Mouse (Mus musculus): ENCODE data around the gene Olfml2a. TPM values are rescaled to one million over a fixed set of nuclear protein-coding genes. Genes with fewer than 3 reads are reported as not detected.
A peak's percentile ranks its signal among the peaks of the same experiment; 100 is the strongest.

Olfml2a gene
- polyA plus RNA-seq, 1 experiment from 2014 or later = 0.12 TPM

DNA sequence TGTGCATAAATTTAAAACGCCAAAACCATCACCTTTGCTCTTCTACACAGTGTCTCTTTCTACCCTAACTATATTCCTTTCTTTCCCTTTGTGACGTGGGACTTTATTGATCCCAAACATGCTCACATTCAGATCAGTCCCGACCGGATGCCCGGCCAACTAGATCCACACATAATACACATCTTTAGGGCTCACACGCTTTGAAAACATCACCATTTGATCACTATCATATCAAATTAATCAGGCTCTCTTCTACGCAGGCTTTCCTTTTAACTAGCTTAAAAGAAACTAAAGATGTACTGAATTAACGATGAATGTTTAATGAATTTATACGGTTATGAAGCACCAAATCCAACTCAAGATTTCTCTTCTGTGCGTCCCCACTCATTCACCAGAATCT lies 7.2 kb upstream of the Olfml2a start:
- Histone ChIP-seq H3K4me3 (replicated peaks) (peak overlapping the region; percentile 84), H3K27me3 (peaks cover 38% of the 10 kb centered on the region), H3K4me2 (peak overlapping the region; percentile 98), H3K9ac (no peak overlapping the region), H3K9me3 (replicated peaks) (no peaks in the 10 kb centered on the region), H3K4me1 (replicated peaks) (peaks cover 22% of the 10 kb centered on the region), H3K27ac (no peak overlapping the region), H3K36me3 (no peaks in the 10 kb centered on the region)
- WGBS (ENCODE audit: insufficient replicate concordance) = 17% methylated on average over 10 of the region's 10 CpGs
- DNase-seq (no peak), ATAC-seq (ENCODE audit: low read depth) (no peak)

DNA sequence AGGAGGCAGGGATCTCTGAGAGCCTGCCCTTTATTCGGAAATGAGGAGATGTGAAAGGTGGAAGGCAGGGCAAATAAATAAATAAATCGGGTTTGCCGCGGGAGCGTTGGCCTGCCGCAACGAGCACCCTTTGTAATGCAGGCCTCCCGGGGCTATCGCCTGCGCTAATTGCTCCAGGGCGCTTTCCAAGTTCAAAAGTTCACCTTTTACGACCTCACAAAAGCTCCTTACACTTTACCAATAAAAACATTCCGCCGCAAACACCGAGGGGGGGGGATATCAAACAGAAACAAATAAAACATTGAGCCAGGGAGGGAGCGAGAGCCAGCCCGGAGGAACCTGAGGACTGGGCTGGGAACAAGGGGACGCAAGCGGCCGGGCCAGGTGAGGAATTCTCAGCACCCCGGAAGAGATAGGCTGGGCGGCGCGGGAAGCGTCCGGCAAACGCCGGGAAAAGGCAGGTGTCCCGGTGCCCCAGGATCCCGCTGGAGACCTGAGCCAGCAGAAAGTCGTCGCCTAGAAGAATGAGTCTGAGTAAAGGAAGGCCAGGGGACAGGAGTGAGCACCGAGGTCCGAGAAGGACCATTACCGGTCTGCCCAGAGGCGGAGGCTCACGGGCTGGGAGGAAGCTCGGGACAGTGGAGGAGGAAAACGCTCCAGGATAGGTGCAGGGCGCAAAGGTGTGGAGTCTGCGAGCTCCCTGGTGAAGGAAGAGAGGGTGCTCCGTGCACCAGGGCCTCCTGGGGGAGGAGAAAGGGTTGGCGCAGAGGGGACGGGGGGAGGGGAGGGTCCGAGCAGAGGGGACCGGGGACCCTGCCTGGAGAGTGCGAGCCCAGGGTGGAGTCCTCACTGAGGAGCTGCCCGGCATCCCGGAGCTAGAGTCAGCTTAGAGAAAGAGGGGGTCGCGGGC lies 6.4 kb upstream of the Olfml2a start:
- peak overlapping the region; percentile 98 for H3K4me2 ChIP-seq
- WGBS (ENCODE audit: insufficient replicate concordance) = under 1% methylated on average over 51 of the region's 51 CpGs
- H3K4me1 ChIP-seq (replicated peaks) = peaks cover 22% of the 10 kb centered on the region
- peaks cover 41% of the 10 kb centered on the region for H3K27me3 ChIP-seq
- DNase-seq (no peak), ATAC-seq (ENCODE audit: low read depth) (peak; percentile 45)
- H3K9me3 ChIP-seq (replicated peaks) = no peaks in the 10 kb centered on the region
- peak overlapping the region; percentile 84 for H3K4me3 ChIP-seq (replicated peaks)
- H3K9ac ChIP-seq = peak overlapping the region; percentile 75
- no peak overlapping the region for H3K27ac ChIP-seq
- no peaks in the 10 kb centered on the region for H3K36me3 ChIP-seq

DNA sequence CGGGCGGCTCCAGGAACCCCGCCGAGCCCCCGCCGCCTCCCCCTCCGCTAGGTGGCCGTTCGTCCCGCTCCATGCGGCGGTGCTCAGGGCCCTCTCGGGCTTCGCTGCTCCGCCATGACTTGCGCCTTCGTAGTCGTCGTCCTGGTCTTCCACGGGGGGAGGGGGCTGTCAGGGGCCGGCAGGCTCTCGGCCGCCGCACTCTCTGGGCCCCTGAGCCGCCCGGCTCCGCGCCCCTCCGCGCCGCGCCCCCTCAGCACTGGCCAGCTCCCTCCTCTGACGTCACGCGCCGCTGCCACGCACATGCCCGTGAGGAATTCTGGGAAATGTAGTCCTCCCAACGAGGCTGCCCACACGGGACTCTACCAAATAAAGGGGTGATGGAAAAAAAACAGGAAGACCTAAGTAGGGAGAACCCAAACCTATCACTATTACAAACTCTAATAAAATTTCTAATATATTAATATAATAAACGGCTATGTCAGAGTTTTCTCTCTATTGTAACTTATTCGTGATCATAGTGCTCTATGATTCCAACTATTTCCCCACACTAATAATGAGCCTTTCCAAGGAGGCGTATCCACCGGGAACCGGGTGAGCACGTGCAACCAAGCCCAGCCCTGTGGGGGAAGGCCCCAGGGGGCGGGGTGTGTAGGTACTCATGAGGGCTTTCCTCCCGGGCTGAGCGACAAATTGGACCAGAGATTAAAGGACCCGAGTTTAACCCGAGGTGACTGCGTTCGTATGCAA lies 5.5 kb upstream of the Olfml2a start:
- Histone ChIP-seq H3K27ac (no peak overlapping the region; the same call in 1 of the 2 replicates), H3K4me3 (replicated peaks) (peak overlapping the region; percentile 84), H3K4me1 (replicated peaks) (peaks cover 23% of the 10 kb centered on the region), H3K36me3 (no peaks in the 10 kb centered on the region), H3K9ac (peak overlapping the region; percentile 75), H3K27me3 (peaks cover 48% of the 10 kb centered on the region), H3K9me3 (replicated peaks) (no peaks in the 10 kb centered on the region), H3K4me2 (peak overlapping the region; percentile 98)
- ATAC-seq (ENCODE audit: low read depth) (peak; percentile 93), DNase-seq (peak; percentile 89)
- WGBS (ENCODE audit: insufficient replicate concordance) = under 1% methylated on average over 49 of the region's 53 CpGs

DNA sequence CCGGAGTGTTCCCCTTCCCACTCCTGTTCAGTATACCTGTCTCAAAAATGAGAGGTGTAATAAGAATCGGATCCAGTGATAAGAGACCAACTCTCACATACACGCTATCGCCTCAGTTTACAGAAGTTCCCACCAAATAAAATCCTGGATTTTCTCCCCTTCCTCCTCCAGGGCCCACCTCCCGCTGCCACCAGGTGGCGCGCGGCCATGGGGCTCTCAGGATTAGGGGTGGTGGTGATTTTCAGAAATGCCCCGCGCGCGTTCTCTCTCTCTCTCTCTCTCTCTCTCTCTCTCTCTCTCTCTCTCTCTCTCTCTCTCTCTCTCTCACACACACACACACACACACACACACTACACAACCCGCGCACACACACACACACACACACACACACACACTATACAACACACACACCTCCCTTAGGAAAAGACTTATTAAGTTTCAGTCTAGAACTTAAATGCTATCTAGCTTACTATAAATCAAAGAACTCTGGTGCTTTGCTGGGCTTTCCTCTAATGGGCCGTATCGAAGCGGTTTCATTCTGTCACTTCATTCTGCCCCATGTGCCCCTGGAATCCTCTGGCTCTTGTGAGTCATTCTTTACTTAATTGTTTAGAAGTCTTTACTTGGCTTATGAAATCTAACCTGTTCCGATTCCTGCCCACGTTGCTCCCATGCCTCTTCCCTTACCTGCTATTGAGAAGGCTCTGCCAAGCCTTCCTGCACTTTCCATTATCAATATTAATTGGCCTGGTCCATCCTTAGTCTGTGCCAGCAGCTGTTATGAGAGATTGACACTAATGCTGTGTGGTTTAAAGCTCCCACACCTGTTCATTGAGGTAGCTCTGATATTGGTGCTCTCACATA lies 4.4 kb upstream of the Olfml2a start, which contains the start of gene Nr6a1:
Nr6a1 (minus strand) TSS at position 574 of the 865 bp plus-strand sequence.
- no peak within 1 kb of the TSS for H3K27ac ChIP-seq
- H3K4me2 ChIP-seq = peak within 1 kb of the TSS; percentile 88
- no peaks in the 10 kb centered on the region for H3K9me3 ChIP-seq (replicated peaks)
- no peaks in the 10 kb centered on the region for H3K36me3 ChIP-seq
- DNase-seq = peak; percentile 61
- H3K27me3 ChIP-seq = peaks cover 55% of the 10 kb centered on the region
- peak within 1 kb of the TSS; percentile 41 for H3K9ac ChIP-seq
- H3K4me3 ChIP-seq (replicated peaks) = peak within 1 kb of the TSS; percentile 84
- peaks cover 33% of the 10 kb centered on the region for H3K4me1 ChIP-seq (replicated peaks)
- ATAC-seq (ENCODE audit: low read depth) = 0 out of 2 replicates have a peak, but pooled peaks have one; percentile 16
- 8% methylated on average over 19 of the region's 19 CpGs for WGBS (ENCODE audit: insufficient replicate concordance)

DNA sequence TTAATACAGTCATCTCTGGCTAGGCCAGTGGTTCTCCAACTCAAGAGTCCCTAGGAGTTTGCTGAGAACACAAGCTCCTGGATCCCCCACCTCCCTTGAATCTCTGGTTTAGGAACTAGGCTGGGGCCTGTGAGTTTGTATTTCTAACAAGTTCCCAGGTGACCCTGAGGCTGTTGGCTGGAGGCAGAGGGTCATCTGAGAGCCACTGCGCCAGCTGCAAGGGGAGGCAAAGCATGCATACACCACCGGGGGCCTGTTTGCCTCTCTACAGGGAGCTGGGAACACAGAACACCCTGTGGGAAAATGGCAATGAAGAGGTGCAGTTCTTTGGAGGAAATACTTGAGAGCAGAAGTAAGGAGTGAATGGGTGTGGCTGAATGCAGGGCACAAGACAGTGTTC lies 1.5 kb upstream of the Olfml2a start:
- no peaks in the 10 kb centered on the region for H3K36me3 ChIP-seq
- 75% methylated on average over 2 of the region's 2 CpGs for WGBS (ENCODE audit: insufficient replicate concordance)
- ATAC-seq (ENCODE audit: low read depth) (no peak), DNase-seq (no peak)
- no peak overlapping the region for H3K9ac ChIP-seq
- no peaks in the 10 kb centered on the region for H3K9me3 ChIP-seq (replicated peaks)
- no peak overlapping the region for H3K4me2 ChIP-seq
- peaks cover 30% of the 10 kb centered on the region for H3K4me1 ChIP-seq (replicated peaks)
- H3K27ac ChIP-seq = no peak overlapping the region
- no peak overlapping the region for H3K4me3 ChIP-seq (replicated peaks)
- H3K27me3 ChIP-seq = peaks cover 48% of the 10 kb centered on the region

DNA sequence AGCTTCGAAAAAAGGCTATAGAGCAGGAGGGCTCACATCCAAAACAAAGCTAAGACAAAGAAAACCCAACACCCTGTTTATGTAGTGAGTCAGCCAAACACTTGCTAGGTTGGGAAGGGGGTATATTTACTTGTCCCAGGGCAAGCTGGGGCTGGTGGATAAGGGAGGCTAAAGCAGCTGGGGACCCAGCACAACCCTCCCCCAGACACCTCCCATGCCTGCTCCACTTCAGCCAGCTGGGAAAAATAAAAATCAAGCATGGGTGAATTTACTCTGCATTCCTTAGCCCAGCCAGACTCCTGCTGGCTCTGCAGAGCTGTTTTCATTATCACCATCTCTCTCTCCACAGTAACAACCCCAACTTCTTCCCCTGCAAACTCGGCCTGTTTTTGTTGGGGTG lies 2.2 kb downstream of the Olfml2a start:
- 24% methylated on average over 2 of the region's 2 CpGs for WGBS (ENCODE audit: insufficient replicate concordance)
- Histone ChIP-seq H3K4me1 (replicated peaks) (peaks cover 22% of the 10 kb centered on the region), H3K9me3 (replicated peaks) (no peaks in the 10 kb centered on the region), H3K27me3 (peaks cover 41% of the 10 kb centered on the region), H3K9ac (no peak overlapping the region), H3K27ac (no peak overlapping the region), H3K4me2 (no peak overlapping the region), H3K4me3 (replicated peaks) (no peak overlapping the region), H3K36me3 (no peaks in the 10 kb centered on the region)
- ATAC-seq (ENCODE audit: low read depth) (no peak), DNase-seq (no peak)

DNA sequence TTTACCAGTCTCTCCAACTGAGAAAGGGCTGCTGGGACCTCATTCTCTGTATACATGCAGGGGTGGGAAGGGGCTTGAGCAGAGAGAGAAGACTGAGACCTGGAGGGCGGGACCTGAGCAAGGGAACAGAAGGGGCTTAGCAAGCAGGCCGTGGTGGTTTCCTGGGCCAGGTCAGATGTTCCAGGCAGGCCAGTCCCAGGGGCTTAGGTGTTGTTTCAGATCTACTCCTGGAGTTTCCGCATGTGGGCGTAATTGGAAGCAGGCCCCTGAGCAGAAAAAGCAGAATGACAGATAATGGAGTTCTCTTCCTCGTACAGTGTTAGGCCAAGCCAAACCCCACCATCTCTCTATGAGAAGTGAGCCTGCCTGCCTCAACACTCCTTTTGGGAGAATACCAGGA lies 3.2 kb downstream of the Olfml2a start:
- no peak for DNase-seq
- no peak overlapping the region for H3K4me3 ChIP-seq (replicated peaks)
- no peaks in the 10 kb centered on the region for H3K36me3 ChIP-seq
- ATAC-seq (ENCODE audit: low read depth) = no peak
- peaks cover 22% of the 10 kb centered on the region for H3K4me1 ChIP-seq (replicated peaks)
- no peak overlapping the region for H3K9ac ChIP-seq
- no peak overlapping the region for H3K27ac ChIP-seq
- no peaks in the 10 kb centered on the region for H3K9me3 ChIP-seq (replicated peaks)
- 62% methylated on average over 5 of the region's 5 CpGs for WGBS (ENCODE audit: insufficient replicate concordance)
- no peak overlapping the region for H3K4me2 ChIP-seq
- H3K27me3 ChIP-seq = peaks cover 37% of the 10 kb centered on the region

DNA sequence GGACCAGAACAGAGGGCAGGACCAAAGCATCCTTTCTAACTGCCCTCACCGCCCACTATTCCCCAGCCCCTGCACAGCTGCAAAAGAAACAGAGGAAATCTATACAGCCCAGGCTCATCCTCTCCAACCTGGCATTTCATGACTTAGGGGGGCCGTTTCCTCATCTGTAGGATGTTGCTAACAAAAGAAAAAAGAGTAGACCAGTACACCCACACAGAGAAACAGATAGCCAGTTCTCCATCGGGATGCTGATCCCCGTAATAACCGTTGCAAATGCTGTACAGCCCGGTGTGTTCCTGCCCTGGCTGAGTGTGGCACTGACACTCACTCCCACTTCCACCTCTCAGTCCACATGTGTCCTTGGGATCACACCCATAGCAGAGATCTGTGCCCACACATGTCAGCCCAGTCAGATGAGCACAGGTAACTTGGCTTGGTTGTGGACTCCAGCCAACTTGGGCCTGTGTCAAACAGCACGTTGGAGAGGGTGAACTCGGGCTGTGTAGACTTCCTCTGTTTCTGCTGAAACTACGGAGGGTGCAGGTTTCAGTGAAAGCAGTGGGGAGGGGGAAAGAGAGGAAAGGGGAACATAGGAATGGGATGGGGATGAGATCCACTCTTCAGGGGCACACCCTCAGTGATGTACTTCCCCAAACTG lies 5.1 kb downstream of the Olfml2a start:
- peaks cover 26% of the 10 kb centered on the region for H3K27me3 ChIP-seq
- no peak overlapping the region for H3K4me3 ChIP-seq (replicated peaks)
- no peaks in the 10 kb centered on the region for H3K9me3 ChIP-seq (replicated peaks)
- no peak overlapping the region for H3K9ac ChIP-seq
- no peak for ATAC-seq (ENCODE audit: low read depth)
- H3K36me3 ChIP-seq = no peaks in the 10 kb centered on the region
- H3K27ac ChIP-seq = no peak overlapping the region
- no peak for DNase-seq
- no peak overlapping the region for H3K4me2 ChIP-seq
- 66% methylated on average over 9 of the region's 9 CpGs for WGBS (ENCODE audit: insufficient replicate concordance)
- peaks cover 15% of the 10 kb centered on the region for H3K4me1 ChIP-seq (replicated peaks)

DNA sequence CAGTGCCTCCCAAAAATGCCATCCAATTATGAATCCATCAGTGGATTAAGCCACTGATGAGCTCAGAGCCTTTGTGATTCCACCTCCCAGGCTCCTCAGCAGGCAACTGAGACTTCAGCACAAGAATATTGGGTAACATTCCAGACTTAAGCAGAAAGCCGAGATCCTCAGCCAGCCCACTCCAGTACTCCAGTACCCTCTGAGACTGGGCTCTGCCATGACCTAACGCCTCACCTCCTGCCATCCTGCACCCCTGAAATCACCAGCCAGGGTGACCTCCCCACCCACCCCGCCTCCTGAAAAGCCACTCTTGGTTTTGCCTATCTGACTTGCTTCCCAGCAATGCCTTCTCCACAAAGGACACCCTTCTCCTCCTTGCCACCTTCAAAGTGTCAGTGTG lies 5.6 kb downstream of the Olfml2a start:
- peaks cover 10% of the 10 kb centered on the region for H3K4me1 ChIP-seq (replicated peaks)
- no peak overlapping the region for H3K4me2 ChIP-seq
- DNase-seq = no peak
- H3K9me3 ChIP-seq (replicated peaks) = no peaks in the 10 kb centered on the region
- H3K27me3 ChIP-seq = peaks cover 22% of the 10 kb centered on the region
- 66% methylated on average over 3 of the region's 3 CpGs for WGBS (ENCODE audit: insufficient replicate concordance)
- no peak for ATAC-seq (ENCODE audit: low read depth)
- H3K36me3 ChIP-seq = no peaks in the 10 kb centered on the region
- no peak overlapping the region for H3K9ac ChIP-seq
- H3K4me3 ChIP-seq (replicated peaks) = no peak overlapping the region
- no peak overlapping the region for H3K27ac ChIP-seq

DNA sequence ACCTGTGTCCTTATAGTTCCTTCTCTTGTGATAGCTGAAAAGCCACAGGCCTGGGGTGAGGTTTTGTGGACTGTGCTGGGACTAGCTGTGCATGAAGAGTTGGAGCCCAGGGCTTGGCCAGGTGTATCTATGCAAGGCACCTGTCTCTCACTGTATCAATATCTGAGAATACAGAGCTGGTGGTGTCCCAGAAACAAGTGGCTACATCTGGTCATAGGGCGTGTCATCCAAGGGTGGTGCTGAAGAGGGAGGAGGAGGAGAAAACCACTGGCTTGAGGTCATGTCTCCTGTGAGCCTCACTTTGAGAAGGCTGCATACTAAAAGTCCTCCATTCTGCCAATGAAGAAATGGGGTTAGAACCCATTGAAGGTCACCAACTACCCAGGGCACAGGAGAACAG lies 6.2 kb downstream of the Olfml2a start:
- Histone ChIP-seq H3K4me3 (replicated peaks) (no peak overlapping the region), H3K9me3 (replicated peaks) (no peaks in the 10 kb centered on the region), H3K27ac (no peak overlapping the region), H3K4me1 (replicated peaks) (peaks cover 8% of the 10 kb centered on the region), H3K36me3 (no peaks in the 10 kb centered on the region), H3K4me2 (no peak overlapping the region), H3K9ac (no peak overlapping the region), H3K27me3 (peaks cover 18% of the 10 kb centered on the region)
- 26% methylated on average over 1 of the region's 1 CpGs for WGBS (ENCODE audit: insufficient replicate concordance)
- DNase-seq (no peak), ATAC-seq (ENCODE audit: low read depth) (peak; percentile 50)

Data from liver, embryonic 13.5 days (tissue).